Mouse (Mus musculus) liver (tissue): ENCODE data around the gene Mcrip2.
A peak's percentile ranks its signal among the peaks of the same experiment; 100 is the strongest.

Experiments
- DNase-seq: peaks from one replicate; pipeline ENCODE4 v3.0.0-alpha.2; 2020; ENCODE audit warnings: mixed read lengths

Gene Mcrip2

DNA sequence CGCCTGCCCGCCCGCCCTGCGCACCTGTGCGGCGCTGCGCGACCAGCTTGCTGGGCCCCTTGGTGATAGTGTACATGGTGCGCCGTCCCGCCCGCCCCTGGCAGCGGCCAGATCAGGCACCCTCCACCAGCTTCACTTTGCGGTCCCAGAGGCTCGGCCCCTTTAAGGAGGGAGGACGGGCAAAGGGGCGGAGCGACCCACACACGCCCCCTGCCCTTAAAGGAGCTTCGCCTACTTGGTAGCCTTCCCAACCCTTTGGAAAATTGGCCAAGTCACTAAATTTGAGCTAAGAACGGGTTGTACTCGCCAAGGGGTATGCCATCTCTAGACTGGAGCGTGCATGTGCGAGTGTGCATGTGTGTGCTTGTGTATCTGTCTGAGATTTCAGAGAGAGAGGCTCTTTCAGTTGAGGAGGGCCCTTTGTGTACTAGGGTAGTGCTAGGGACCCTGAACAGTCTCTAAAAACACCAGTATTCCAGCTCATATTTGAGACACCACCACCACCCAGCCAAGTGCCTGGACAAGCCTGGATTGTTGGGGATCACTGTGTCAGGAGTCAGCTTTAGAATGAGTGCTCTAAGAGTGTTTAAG lies at the start of gene Mcrip2:
TSS of gene Mcrip2 (minus strand) at position 164 of the 591 bp plus-strand sequence.
- DNase-seq: peak; percentile 80

DNA sequence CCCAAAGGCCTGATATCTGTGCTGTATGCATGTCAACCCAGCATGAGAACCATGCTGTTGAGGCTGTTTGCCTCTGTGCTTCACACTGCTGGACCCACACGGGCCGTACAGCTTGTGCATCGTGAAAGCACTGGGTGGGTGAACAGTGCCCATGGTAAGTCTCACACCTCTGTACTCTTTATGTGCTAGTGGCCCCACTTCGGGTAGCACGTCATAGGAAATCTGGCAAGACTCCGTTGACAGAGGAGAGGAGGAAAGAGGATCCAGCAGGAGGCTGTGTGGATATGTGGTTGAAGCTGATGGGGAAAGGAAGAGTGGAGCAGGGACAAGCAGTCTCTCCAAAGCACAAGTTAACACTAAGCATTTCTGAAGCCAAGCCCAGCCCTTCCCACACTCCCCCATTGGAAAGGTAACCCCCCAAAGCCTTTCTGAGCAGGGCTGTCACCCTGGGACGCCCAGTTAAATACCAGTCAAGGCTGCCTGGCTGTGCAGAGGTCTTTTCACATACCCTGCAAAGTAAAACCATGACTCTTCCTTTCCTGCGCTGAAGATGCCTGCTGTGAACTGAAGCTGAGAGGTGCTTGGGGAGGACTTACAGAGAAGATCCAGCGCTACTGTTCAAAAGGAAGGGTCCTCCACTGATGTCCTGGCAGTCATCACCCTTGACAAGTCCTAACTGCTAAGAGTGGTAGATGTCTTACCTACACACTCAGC lies 49.6 kb upstream of the Mcrip2 start:
- DNase-seq: no peak

DNA sequence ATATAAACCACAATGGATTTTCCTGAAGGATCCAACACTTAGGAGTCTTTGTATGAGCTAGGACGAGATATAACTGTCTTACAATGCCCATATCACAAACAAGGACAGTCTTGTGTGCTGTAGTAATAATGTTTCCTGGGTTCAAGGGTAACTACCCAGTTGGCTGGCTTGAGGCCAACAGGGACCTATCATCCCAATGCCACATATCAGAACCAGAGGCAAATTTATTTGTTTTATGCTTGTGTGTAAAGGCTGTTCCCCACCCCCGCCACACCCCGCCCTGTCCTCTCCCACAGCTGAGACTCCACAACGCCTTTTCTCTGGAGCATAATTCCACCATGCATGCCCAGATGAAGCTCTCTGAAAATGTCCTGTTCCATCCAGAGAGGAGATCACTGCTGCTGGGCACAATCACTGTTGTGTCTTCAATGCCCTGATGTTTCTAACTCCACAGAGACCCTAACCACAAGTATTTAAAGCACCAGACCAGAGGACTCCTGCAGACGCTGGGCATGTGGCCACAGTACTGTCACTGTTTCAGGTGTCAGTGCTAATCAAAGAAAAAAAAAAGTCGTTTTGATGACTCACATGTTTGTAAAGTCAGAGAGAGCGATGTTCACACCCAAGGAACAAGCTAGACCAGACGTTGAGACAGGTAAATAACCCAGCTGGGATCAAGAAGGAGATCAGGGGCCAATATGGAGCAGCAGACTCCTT lies 48.5 kb upstream of the Mcrip2 start:
- no peak for DNase-seq

- DNase-seq: no peak
Observed at GRCm38 (mm10) chr17:25914295-25914694, 45.7 kb upstream of the Mcrip2 start.

DNA sequence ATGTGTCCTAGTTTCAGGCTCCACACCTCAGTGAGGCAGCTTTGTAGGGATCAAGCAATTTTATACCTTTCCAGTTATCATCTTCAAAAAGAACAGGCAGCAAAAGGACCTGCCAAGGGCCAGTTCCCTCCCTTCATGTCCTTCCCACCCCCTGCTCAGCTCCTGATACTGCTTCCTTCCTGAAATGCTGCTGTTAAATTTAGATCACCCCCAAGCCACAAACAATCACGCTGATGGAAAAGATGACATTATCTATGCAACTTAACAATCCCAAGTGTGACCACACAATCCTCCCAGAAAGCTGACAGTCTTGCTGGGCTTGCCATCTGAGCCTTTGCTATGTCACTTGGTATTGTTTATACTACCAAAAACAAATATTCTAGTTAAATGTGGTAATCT lies 45.3 kb upstream of the Mcrip2 start:
- DNase-seq: no peak

GRCm38 (mm10) chr17:25913186-25913876 lies 44.8 kb upstream of the Mcrip2 start:
- no peak for DNase-seq

- DNase-seq: no peak
Observed at GRCm38 (mm10) chr17:25911816-25912215, 43.3 kb upstream of the Mcrip2 start.

DNA sequence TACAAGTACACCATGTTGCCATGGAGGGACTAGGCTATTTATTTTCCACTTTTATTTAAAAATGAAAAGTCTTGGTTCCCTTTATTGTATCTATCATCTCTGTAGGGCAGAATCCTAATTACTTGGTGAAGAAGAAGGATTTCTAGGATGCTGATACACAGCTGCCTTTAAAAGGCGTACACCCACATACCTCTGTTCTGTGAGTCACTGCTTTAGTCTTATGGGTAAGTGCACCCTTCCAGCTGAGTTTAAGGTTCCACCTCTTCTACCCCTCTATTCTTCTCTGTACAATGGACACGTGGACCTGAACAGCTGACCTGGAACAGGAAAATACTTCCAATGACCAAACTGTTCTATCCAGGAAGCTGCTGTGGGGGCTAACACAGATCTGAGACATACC lies 39.1 kb upstream of the Mcrip2 start:
- no peak for DNase-seq

DNA sequence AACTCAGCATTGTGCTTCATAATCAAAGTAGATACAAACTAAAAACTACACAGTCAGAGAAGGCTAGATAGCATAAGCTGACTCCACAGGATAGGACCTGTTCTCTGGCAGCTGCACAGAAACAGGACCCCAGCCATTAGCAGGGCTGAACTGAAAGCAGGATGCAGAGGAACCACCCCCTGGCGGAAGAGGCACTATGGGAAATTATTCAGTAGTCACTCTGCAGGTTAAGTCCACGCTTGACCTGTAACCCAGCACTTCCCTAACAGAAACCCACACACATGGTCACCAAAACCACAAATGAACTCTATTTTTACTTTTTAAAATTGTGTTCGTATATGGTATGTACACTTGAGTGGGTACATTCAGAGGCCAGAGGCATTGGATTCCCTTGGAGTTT lies 34.5 kb upstream of the Mcrip2 start:
- no peak for DNase-seq

DNA sequence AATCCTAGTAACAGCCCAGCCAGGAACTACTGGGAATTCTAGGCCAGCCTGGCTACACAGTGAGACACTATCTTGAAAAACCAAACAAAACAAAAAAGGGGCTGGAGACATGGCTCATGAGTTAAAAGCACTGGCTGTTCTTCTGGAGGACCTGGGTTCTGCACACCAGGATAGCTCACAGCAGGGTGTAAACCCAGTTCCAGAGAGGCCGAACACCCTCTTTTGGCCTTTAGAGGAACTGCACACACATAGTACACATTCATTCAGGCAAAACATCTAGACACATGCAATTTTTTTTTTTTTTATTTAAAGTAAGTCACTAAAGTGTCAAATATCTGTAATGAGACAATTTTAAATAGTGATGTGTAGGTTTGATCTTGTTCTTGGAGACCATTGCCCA lies 31.6 kb upstream of the Mcrip2 start:
- DNase-seq: no peak

GRCm38 (mm10) chr17:25895891-25896290 lies 27.3 kb upstream of the Mcrip2 start:
- no peak for DNase-seq

GRCm38 (mm10) chr17:25895415-25895814 lies 26.9 kb upstream of the Mcrip2 start:
- DNase-seq: no peak

DNA sequence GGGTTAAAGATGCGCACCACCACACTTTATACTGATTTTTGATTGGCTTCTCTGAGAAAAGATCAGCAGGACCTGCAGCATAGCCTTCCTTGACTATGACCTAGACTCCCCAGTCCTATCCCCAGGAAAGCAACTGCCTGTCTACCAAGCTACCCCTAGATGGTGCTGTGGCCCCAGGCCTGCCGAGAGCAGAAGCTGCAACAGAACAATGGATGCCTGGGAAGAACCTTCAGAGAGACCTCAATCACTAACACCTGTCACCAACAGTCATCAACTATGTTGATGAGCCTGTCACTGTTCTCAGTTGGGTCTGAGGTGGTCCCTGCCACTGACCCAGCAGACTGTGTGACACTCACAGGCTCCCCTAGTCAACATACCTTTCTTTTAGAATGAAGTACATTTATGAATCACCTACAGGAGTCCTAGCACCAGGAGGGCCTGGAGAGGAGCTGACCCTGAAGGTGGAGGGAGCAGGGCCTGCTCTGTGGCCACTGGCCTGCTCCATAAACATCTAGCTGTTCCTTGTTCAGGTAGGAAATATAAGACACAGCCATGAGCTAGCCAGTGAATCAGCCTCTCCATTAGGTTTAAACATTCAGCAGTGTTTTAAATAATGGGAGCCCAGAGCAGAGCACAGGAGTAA lies 25.5 kb upstream of the Mcrip2 start:
- peak; percentile 76 for DNase-seq

DNA sequence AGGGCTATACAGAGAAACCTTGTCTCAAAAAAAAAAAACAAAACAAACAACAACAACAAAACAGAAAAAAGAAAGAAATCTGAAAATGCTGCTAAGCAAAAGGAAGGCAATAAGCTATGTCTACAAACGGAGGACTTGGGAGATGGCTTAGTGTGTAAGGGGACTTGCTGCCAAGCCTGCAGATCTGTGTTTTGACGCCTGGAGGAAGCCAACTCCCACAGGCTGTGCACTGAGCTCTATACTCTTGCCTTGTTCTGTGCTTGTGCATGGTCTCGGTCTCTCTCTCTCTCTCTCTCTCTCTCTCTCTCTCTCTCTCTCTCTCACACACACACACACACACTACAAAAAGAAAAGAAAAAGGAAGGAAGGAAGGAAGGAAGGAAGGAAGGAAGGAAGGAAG lies 20.3 kb upstream of the Mcrip2 start:
- no peak for DNase-seq

- no peak for DNase-seq
Observed at GRCm38 (mm10) chr17:25887467-25887866, 18.9 kb upstream of the Mcrip2 start.

DNA sequence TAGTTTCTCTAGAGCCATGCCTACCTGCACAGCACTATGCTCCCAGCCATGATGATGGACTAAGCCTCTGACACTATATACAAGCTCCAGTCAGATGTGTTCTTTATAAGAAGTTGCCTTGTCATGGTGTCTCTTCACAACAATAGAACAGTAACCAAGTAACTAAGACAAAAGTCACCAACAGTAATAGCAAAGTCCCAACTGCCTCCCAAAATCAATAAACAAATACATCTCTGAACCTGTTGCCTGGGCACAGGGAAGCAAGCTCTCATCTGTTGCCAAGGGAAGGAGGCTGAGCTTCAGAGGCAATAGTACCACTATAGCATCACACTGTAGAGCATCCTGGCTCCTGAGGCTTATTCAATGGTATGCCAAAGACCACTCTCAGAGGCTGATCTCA lies 18.2 kb upstream of the Mcrip2 start:
- DNase-seq: no peak

DNA sequence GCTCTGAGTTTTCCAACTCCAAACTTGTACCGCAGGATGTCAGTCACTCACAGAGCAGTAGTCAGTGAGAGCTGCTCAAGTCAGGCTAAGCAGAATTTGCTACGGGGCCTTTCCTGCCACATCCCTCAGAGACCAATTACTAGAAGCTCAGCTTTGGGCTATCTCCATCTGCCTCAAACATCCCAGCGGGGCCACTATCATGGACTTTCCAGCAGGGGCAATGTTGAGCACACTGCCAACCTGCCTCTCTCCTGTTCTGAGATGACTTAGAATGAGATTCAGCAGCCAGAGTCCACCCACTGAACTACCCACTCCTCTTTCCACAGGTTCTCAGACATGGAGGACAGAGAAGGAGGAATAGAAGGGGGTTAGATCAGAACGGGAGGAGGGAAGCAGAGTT lies 17.1 kb upstream of the Mcrip2 start:
- DNase-seq: peak; percentile 44

- no peak for DNase-seq
Observed at GRCm38 (mm10) chr17:25883824-25884223, 15.3 kb upstream of the Mcrip2 start.

DNA sequence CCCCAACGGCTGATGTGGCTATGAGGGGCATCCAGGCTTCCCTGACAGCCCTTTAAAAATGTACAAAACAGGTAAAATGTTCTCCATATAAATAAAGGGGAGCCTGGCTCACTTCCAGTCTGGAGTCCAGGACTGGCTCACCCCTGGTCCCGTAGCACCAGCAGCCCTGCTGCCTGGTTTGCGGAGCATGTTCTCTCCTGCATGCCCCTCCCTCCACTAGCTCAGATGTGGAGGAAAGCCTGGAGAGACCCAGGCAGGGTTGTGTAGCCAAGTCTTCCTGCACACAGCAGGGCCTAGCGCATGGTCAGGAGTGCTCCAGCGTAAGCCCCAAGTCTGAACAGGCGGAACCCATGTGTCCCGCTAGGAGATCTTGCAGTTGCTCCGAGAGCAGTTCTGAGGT lies 14.7 kb upstream of the Mcrip2 start:
- no peak for DNase-seq

DNA sequence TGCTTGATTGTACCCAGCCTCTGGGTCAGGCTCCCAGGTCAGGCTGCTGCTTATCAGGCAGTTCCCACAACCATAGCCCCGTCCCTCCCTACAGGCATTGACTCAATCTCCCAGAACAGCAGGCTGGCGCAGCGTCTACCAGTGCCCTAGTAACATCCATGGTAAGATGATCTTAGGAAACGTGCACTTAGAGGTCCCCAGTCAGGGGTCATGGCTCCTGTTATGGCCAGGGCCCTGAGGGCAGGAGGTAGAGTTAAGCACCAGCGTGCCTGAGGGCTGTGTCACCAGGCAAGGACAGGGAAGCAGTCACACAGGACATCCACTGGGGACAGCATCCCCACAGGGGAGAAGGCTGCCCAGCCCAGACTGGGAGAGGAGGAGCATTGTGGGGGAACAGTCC lies 13.7 kb upstream of the Mcrip2 start:
- DNase-seq: peak; percentile 54

DNA sequence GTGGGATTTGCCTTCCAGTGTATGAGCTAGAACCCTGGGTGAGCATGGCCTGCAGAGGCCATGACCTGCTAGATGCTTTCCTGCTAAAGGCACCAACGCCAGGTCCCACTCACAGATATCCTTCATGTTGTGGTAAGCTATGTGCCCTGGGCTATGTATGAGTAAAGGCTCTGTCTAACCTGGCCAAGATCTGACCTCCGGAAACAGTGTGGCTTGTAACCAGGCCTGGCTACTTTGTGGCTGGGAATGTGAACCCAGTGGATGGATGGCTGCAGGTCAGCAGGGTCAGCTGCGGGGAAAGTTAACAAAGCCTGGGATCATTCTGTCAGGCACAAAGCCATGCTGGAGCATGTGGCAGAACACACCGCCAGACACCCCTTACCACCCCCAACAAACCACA lies 13.1 kb upstream of the Mcrip2 start:
- no peak for DNase-seq

GRCm38 (mm10) chr17:25880913-25881641 lies 12.5 kb upstream of the Mcrip2 start:
- no peak for DNase-seq
